Mouse (Mus musculus) CD4-positive naive resting alpha-beta T cell, adult 76 days (primary cell): ENCODE results near the gene Tgm2. TPM values are rescaled to one million over a fixed set of nuclear protein-coding genes. Genes with fewer than 3 reads are reported as not detected.

Source experiments
- total RNA-seq: library from RNA; stranded (reverse); gene quantifications from one replicate; pipeline ENCODE4 v1.2.4, GENCODE M21; 2023

Gene Tgm2
- total RNA-seq: 4.3 TPM

DNA sequence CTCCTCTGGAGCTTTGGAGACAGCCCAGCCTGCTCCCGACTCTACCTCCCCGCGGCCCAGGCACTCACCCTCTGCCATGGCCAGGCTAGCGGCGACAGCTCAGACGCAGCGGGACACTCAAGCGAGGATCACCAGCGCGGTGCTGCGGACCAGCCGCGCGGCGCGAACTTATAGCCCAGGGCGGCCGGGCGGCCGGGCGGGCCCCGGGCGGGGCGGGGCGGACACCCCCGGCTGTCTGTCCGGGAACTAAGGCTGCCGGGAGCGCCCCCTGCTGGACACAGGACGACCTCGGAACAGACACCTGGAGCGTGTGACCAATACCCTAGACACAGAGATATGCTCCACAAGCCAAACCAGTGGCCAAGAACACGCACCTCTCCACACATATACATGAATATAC, at the start of gene Tgm2:
Tgm2 (minus strand) TSS at position 214 of the 400 bp plus-strand sequence.

Other genes starting within 250 kb of the Tgm2 start
- not detected for gene Vstm2l, start 231.8 kb downstream of the Tgm2 start, total RNA-seq
- gene Tti1, start 118.0 kb downstream of the Tgm2 start, total RNA-seq: 26.8 TPM
- 29.9 TPM for gene Rprd1b, start 117.9 kb downstream of the Tgm2 start, total RNA-seq
- gene D630003M21Rik, start 82.8 kb upstream of the Tgm2 start, total RNA-seq: not detected
- gene Bpi, start 111.7 kb upstream of the Tgm2 start, total RNA-seq: not detected
- gene Lbp, start 160.1 kb upstream of the Tgm2 start, total RNA-seq: 2.3 TPM
- not detected for gene Snhg11, start 229.2 kb upstream of the Tgm2 start, total RNA-seq